Mouse (Mus musculus) left cerebral cortex, postnatal 4 days (tissue): ENCODE measurements around the gene Fbxl15. TPM values are rescaled to one million over a fixed set of nuclear protein-coding genes. Genes with fewer than 3 reads are reported as not detected.

Experiments used
- DNase-seq: peaks from one replicate; pipeline ENCODE4 v3.0.0-alpha.2; 2022
- intact Hi-C: fragments of 180-260 bp; cut with DNase I; formaldehyde crosslinking; loops from one replicate; pipeline ENCODE4 v1.15.1; 2025
- total RNA-seq, 2 experiments: library from RNA; stranded (reverse); gene quantifications; 2 replicates each; pipeline ENCODE4 v1.2.3; 2021

The Fbxl15 gene
- total RNA-seq, 2 experiments from 2014 or later = 22.3 to 23.4 TPM

GRCm38 (mm10) chr19:46338942-46339286 is 10.9 kb downstream of the Fbxl15 start:
- intact Hi-C loops = no loop called here
- no peak for DNase-seq

GRCm38 (mm10) chr19:46339287-46339971 is 11.4 kb downstream of the Fbxl15 start:
- intact Hi-C loops = no loop called here
- peak; percentile 81 for DNase-seq

GRCm38 (mm10) chr19:46344710-46345419 is 16.9 kb downstream of the Fbxl15 start:
- no peak for DNase-seq
- intact Hi-C loops = loop anchor here (10.0 kb wide), 1 partner anchor 100 kb away; no protein-coding TSS in a partner anchor

GRCm38 (mm10) chr19:46347146-46347545 is 19.2 kb downstream of the Fbxl15 start:
- DNase-seq = no peak
- intact Hi-C loops = loop anchor here (10.0 kb wide), 1 partner anchor 98 kb away; no protein-coding TSS in a partner anchor

GRCm38 (mm10) chr19:46347936-46348668 is 20.1 kb downstream of the Fbxl15 start:
- DNase-seq = no peak
- intact Hi-C loops = loop anchor here (10.0 kb wide), 1 partner anchor 97 kb away; no protein-coding TSS in a partner anchor

- intact Hi-C loops = loop anchor here (10.0 kb wide), 1 partner anchor 96 kb away; no protein-coding TSS in a partner anchor
- peak; percentile 85 for DNase-seq
These were observed 20.9 kb downstream of the Fbxl15 start for GRCm38 (mm10) chr19:46348761-46349458.

GRCm38 (mm10) chr19:46349550-46349949 is 21.6 kb downstream of the Fbxl15 start:
- intact Hi-C loops = loop anchor here (10.0 kb wide), 1 partner anchor 95 kb away; no protein-coding TSS in a partner anchor
- DNase-seq = no peak

- intact Hi-C loops = no loop called here
- DNase-seq = no peak
These were observed 22.4 kb downstream of the Fbxl15 start, which contains the start of gene 2310034G01Rik for GRCm38 (mm10) chr19:46350168-46350932. Gene 2310034G01Rik, minus strand, starts transcription at chr19:46350302.

GRCm38 (mm10) chr19:46356701-46357138 is 28.7 kb downstream of the Fbxl15 start:
- peak; percentile 91 for DNase-seq
- intact Hi-C loops = no loop called here

GRCm38 (mm10) chr19:46357344-46358280 is 29.6 kb downstream of the Fbxl15 start:
- DNase-seq = no peak
- intact Hi-C loops = no loop called here

- intact Hi-C loops = no loop called here
- DNase-seq = no peak
These were observed 30.4 kb downstream of the Fbxl15 start for GRCm38 (mm10) chr19:46358381-46358780.

GRCm38 (mm10) chr19:46362104-46362503 is 34.1 kb downstream of the Fbxl15 start:
- no peak for DNase-seq
- intact Hi-C loops = no loop called here

- intact Hi-C loops = no loop called here
- DNase-seq = no peak
These were observed 35.5 kb downstream of the Fbxl15 start for GRCm38 (mm10) chr19:46363294-46364009.

GRCm38 (mm10) chr19:46367798-46368590 is 40.0 kb downstream of the Fbxl15 start:
- DNase-seq = no peak
- intact Hi-C loops = no loop called here

- DNase-seq = peak; percentile 62
- intact Hi-C loops = no loop called here
These were observed 41.2 kb downstream of the Fbxl15 start for GRCm38 (mm10) chr19:46369204-46369603.

- DNase-seq = no peak
These were observed 46.6 kb downstream of the Fbxl15 start for GRCm38 (mm10) chr19:46374477-46375088.

GRCm38 (mm10) chr19:46375489-46375888 is 47.5 kb downstream of the Fbxl15 start:
- intact Hi-C loops = no loop called here
- peak; percentile 45 for DNase-seq

More at GRCm38 (mm10) chr19:46374477-46375088, 46.6 kb downstream of the Fbxl15 start:
- intact Hi-C loops = no loop called here
